Mouse (Mus musculus): ENCODE results near the gene Pi4k2a. TPM values are rescaled to one million over a fixed set of nuclear protein-coding genes. Genes with fewer than 3 reads are reported as not detected.

Pi4k2a gene
- total and polyA plus RNA-seq, 2 experiments from 2014 or later, result 16.3 to 34.1 TPM

GRCm38 (mm10) chr19:42141998-42142397 is 51.7 kb downstream of the Pi4k2a start:
- no peak overlapping the region for H3K27ac ChIP-seq (ENCODE audit: low read depth, low read length)

GRCm38 (mm10) chr19:42142757-42143156 is 52.5 kb downstream of the Pi4k2a start:
- H3K4me1 ChIP-seq (ENCODE audit: insufficient read depth), result no peaks in the 10 kb centered on the region
- H3K4me3 ChIP-seq (ENCODE audit: low read depth, low read length), result no peak overlapping the region
- DNase-seq (no peak), ATAC-seq (no peak)
- H3K36me3 ChIP-seq (ENCODE audit: insufficient read depth), result no peaks in the 10 kb centered on the region
- no peaks in the 10 kb centered on the region for H3K27me3 ChIP-seq (ENCODE audit: insufficient read depth, low read length)
- H3K9me3 ChIP-seq (ENCODE audit: low read length), result no peaks in the 10 kb centered on the region
- no peak overlapping the region for H3K27ac ChIP-seq (ENCODE audit: low read depth, low read length)
- WGBS, result 67% methylated on average over 2 of the region's 2 CpGs
- no peak for TF ChIP-seq CTCF (IDR thresholded peaks at IDR 0.05; ENCODE audit: low read depth)
- H3K4me2 ChIP-seq (ENCODE audit: low read depth), result no peak overlapping the region
- no peak overlapping the region for H3K9ac ChIP-seq

More at GRCm38 (mm10) chr19:42141998-42142397, 51.7 kb downstream of the Pi4k2a start:
- 78% methylated on average over 3 of the region's 3 CpGs for WGBS
- Histone ChIP-seq H3K4me1 (ENCODE audit: insufficient read depth) (no peaks in the 10 kb centered on the region), H3K4me2 (ENCODE audit: low read depth) (no peak overlapping the region), H3K36me3 (ENCODE audit: insufficient read depth) (no peaks in the 10 kb centered on the region), H3K27me3 (ENCODE audit: insufficient read depth, low read length) (no peaks in the 10 kb centered on the region), H3K4me3 (ENCODE audit: low read depth, low read length) (no peak overlapping the region), H3K9me3 (ENCODE audit: low read length) (no peaks in the 10 kb centered on the region), H3K9ac (no peak overlapping the region)
- ATAC-seq, result no peak
- TF ChIP-seq CTCF (IDR thresholded peaks at IDR 0.05; ENCODE audit: low read depth), result no peak
- no peak for DNase-seq

GRCm38 (mm10) chr19:42144067-42144466 is 53.8 kb downstream of the Pi4k2a start:
- Histone ChIP-seq H3K27ac (ENCODE audit: low read depth, low read length) (no peak overlapping the region), H3K4me2 (ENCODE audit: low read depth) (no peak overlapping the region), H3K9me3 (ENCODE audit: low read length) (no peaks in the 10 kb centered on the region), H3K27me3 (ENCODE audit: insufficient read depth, low read length) (no peaks in the 10 kb centered on the region), H3K36me3 (ENCODE audit: insufficient read depth) (no peaks in the 10 kb centered on the region), H3K9ac (no peak overlapping the region), H3K4me3 (ENCODE audit: low read depth, low read length) (no peak overlapping the region), H3K4me1 (ENCODE audit: insufficient read depth) (no peaks in the 10 kb centered on the region)
- WGBS, result 58% methylated on average over 6 of the region's 6 CpGs
- no peak for DNase-seq
- no peak for ATAC-seq
- TF ChIP-seq CTCF (IDR thresholded peaks at IDR 0.05; ENCODE audit: low read depth), result no peak

- ATAC-seq (peak; percentile 5; the same call in 1 of the 2 replicates), DNase-seq (peak; percentile 92)
- no peak overlapping the region for H3K27ac ChIP-seq (ENCODE audit: low read depth, low read length)
- WGBS, result 26% methylated on average over 8 of the region's 8 CpGs
- no peaks in the 10 kb centered on the region for H3K4me1 ChIP-seq (ENCODE audit: insufficient read depth)
- no peak overlapping the region for H3K9ac ChIP-seq
- H3K27me3 ChIP-seq (ENCODE audit: insufficient read depth, low read length), result no peaks in the 10 kb centered on the region
- no peak overlapping the region for H3K4me3 ChIP-seq (ENCODE audit: low read depth, low read length)
- no peak overlapping the region for H3K4me2 ChIP-seq (ENCODE audit: low read depth)
- TF ChIP-seq CTCF (IDR thresholded peaks at IDR 0.05; ENCODE audit: low read depth), result peak; percentile 80
- H3K9me3 ChIP-seq (ENCODE audit: low read length), result no peaks in the 10 kb centered on the region
- no peaks in the 10 kb centered on the region for H3K36me3 ChIP-seq (ENCODE audit: insufficient read depth)
These were observed 54.4 kb downstream of the Pi4k2a start for GRCm38 (mm10) chr19:42144541-42145167.

- Histone ChIP-seq H3K4me3 (ENCODE audit: low read depth, low read length) (no peak overlapping the region), H3K27me3 (ENCODE audit: insufficient read depth, low read length) (no peaks in the 10 kb centered on the region), H3K27ac (ENCODE audit: low read depth, low read length) (no peak overlapping the region), H3K4me1 (ENCODE audit: insufficient read depth) (no peaks in the 10 kb centered on the region), H3K4me2 (ENCODE audit: low read depth) (no peak overlapping the region), H3K9ac (no peak overlapping the region), H3K36me3 (ENCODE audit: insufficient read depth) (no peaks in the 10 kb centered on the region), H3K9me3 (ENCODE audit: low read length) (no peaks in the 10 kb centered on the region)
- WGBS, result 62% methylated on average over 4 of the region's 4 CpGs
- DNase-seq, result no peak
- no peak for ATAC-seq
- TF ChIP-seq CTCF (IDR thresholded peaks at IDR 0.05; ENCODE audit: low read depth), result no peak
These were observed 54.9 kb downstream of the Pi4k2a start for GRCm38 (mm10) chr19:42145210-42145609.

GRCm38 (mm10) chr19:42145731-42146130 is 55.5 kb downstream of the Pi4k2a start:
- ATAC-seq (no peak), DNase-seq (no peak)
- 85% methylated on average over 2 of the region's 2 CpGs for WGBS
- H3K4me3 ChIP-seq (ENCODE audit: low read depth, low read length), result no peak overlapping the region
- no peaks in the 10 kb centered on the region for H3K9me3 ChIP-seq (ENCODE audit: low read length)
- H3K27me3 ChIP-seq (ENCODE audit: insufficient read depth, low read length), result no peaks in the 10 kb centered on the region
- no peaks in the 10 kb centered on the region for H3K4me1 ChIP-seq (ENCODE audit: insufficient read depth)
- no peak overlapping the region for H3K27ac ChIP-seq (ENCODE audit: low read depth, low read length)
- no peak overlapping the region for H3K4me2 ChIP-seq (ENCODE audit: low read depth)
- no peaks in the 10 kb centered on the region for H3K36me3 ChIP-seq (ENCODE audit: insufficient read depth)
- TF ChIP-seq CTCF (IDR thresholded peaks at IDR 0.05; ENCODE audit: low read depth), result no peak
- H3K9ac ChIP-seq, result no peak overlapping the region

- no peaks in the 10 kb centered on the region for H3K4me1 ChIP-seq (ENCODE audit: insufficient read depth)
- DNase-seq, result no peak
These were observed 56.2 kb downstream of the Pi4k2a start for GRCm38 (mm10) chr19:42146276-42147010.

More at GRCm38 (mm10) chr19:42146276-42147010, 56.2 kb downstream of the Pi4k2a start:
- peak overlapping the region; percentile 70; the same call in 1 of the 2 replicates for H3K4me2 ChIP-seq (ENCODE audit: low read depth)
- H3K4me3 ChIP-seq (ENCODE audit: low read depth, low read length), result no peak overlapping the region
- no peaks in the 10 kb centered on the region for H3K27me3 ChIP-seq (ENCODE audit: insufficient read depth, low read length)
- ATAC-seq, result no peak
- H3K27ac ChIP-seq (ENCODE audit: low read depth, low read length), result no peak overlapping the region
- 92% methylated on average over 9 of the region's 9 CpGs for WGBS
- no peak overlapping the region for H3K9ac ChIP-seq
- H3K36me3 ChIP-seq (ENCODE audit: insufficient read depth), result no peaks in the 10 kb centered on the region
- TF ChIP-seq CTCF (IDR thresholded peaks at IDR 0.05; ENCODE audit: low read depth), result no peak
- no peaks in the 10 kb centered on the region for H3K9me3 ChIP-seq (ENCODE audit: low read length)
